Mouse (Mus musculus): Measurements from ENCODE around the gene Mta2.

Gene Mta2

GRCm38 (mm10) chr19:8991871-8992735 is 50.4 kb downstream of the Mta2 start:
- in situ Hi-C loops (cut with MboI): loop anchor here (5.0 kb wide), 1 partner anchor 85 kb away; no protein-coding TSS in a partner anchor

GRCm38 (mm10) chr19:8992769-8993624 is 51.3 kb downstream of the Mta2 start:
- in situ Hi-C loops (cut with MboI): loop anchor here (5.0 kb wide), 1 partner anchor 84 kb away; no protein-coding TSS in a partner anchor

GRCm38 (mm10) chr19:8993625-8993912 is 51.9 kb downstream of the Mta2 start:
- in situ Hi-C loops (cut with MboI): loop anchor here (5.0 kb wide), 1 partner anchor 84 kb away; no protein-coding TSS in a partner anchor

- in situ Hi-C loops (cut with MboI): loop anchor here (5.0 kb wide), 1 partner anchor 82 kb away; no protein-coding TSS in a partner anchor
Measured at GRCm38 (mm10) chr19:8994813-8995607, 53.3 kb downstream of the Mta2 start.

GRCm38 (mm10) chr19:8996601-8997000 is 54.9 kb downstream of the Mta2 start:
- in situ Hi-C loops (cut with MboI): no loop called here

- in situ Hi-C loops (cut with MboI): no loop called here
Measured at GRCm38 (mm10) chr19:8997546-8997945, 55.9 kb downstream of the Mta2 start.

- in situ Hi-C loops (cut with MboI): no loop called here
Measured at GRCm38 (mm10) chr19:8998546-8998945, 56.9 kb downstream of the Mta2 start.

- in situ Hi-C loops (cut with MboI): no loop called here
Measured at GRCm38 (mm10) chr19:8999223-8999622, 57.5 kb downstream of the Mta2 start.
